Mouse (Mus musculus) leukemia stem cell, adult 10-12 weeks (primary cell): ENCODE data around the gene Olfr153. TPM values are rescaled to one million over a fixed set of nuclear protein-coding genes. Genes with fewer than 3 reads are reported as not detected.

Experiments
- polyA plus RNA-seq: library from polyadenylated mRNA; stranded (reverse); fragments of >175 nt; gene quantifications from 2 replicates; pipeline ENCODE4 v1.2.3, GENCODE M21; 2012; ENCODE audit warnings: low replicate concordance

Olfr153 gene
- polyA plus RNA-seq, result not detected in 2 replicates

DNA sequence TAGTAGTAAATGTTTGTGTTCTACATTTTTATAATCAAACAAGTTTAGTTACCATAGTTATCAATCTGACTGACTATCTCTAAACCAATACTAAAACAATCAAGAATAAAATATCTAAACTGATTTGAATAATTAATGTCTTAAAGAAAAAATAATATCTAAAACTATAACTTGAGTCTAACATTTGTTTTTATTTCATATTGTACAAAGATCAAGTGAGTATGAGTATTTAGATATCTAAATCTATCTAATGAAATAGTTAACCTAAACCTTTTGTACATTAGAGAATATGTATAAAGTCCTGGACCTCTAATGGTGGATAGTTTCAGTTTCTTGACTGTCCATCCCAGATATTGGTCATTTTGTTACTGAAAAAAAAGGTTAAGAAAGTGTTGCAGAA lies at the start of gene Olfr153:
Gene Olfr153, plus strand, starts transcription at position 301 of the 400 bp plus-strand sequence.

DNA sequence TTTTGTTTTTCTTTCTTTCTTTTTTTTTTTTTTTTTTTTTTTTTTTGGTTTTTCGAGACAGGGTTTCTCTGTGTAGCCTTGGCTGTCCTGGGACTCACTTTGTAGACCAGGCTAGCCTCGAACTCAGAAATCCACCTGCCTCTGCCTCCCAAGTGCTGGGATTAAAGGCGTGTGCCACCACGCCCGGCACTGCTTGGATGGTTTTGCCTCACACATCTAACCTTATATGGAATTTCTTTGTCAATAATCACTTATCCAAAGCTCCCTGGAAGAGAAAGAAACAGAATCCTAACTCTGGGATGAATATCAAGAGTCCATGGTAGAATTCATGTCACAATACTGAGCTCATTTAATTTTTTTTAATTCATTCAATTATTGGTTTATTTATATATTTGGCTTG lies 34.6 kb upstream of the Olfr153 start, which contains the start of gene Pramel7:
Gene Pramel7, minus strand, starts transcription at position 101 of the 400 bp plus-strand sequence.

DNA sequence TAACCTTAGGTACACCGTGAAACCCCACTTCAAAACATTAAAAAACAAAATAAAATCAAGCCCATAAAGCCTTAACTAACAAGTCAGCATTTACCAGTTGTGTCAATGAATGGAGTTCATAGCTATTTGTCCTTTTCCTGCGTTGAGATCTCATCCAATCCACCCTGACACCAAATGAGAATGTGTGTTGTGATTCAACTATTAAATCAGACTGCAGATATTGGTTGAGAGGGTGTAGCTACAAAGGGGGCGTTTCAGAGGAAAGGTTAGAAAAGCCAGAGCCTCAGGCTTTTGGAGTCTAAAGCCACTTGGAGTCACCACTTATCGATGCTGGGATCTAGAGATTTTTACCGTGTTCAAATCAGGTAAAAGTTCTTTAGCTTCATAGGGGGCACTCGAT lies 25.3 kb upstream of the Olfr153 start, which contains the start of gene Pramel6:
Gene Pramel6, plus strand, starts transcription at position 301 of the 400 bp plus-strand sequence.

DNA sequence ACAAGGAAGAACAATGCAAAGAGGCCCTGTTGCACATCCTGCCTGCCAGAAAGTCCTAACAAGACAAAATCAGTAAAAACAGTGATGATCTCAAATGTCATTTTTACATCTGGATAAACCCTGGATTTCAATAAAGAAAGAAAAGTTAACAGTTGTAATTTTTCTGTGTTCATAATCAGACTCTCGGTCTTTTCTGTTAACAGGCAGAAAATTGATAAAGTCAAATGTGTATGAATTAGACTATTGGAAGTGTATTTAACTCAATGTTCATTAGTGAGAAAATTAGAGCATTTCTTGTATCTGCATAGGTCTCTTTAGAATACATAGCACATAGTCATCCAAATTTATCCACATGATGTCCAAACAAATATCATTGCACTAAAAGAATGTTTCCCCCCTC lies 13.8 kb downstream of the Olfr153 start, which contains the start of gene Olfr1128:
Gene Olfr1128, minus strand, starts transcription at position 101 of the 400 bp plus-strand sequence.

DNA sequence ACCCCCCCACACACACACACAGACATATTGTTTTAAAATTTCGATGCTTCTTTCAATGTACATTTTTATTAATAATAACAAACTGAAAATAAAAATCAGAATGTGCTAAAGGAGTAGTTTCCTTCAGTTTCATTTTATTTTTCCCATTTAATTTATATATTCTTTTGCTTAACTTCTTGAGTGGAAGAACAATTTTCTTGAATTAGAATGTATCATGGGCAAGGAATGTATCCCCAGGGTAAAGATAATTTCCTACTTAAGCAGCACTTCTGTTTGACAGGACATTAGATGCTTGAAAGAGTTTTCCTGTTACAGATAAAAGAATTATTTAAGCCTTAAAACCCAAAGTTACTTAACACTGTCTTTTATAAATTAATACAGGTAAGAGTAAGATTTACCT lies 42.0 kb downstream of the Olfr153 start, which contains the start of gene Olfr1129:
Gene Olfr1129, plus strand, starts transcription at position 301 of the 400 bp plus-strand sequence.

Other genes with a start within 250 kb of the Olfr153 start
- gene Olfr1118, start 224.2 kb upstream of the Olfr153 start, polyA plus RNA-seq, result 0.03 TPM in 1 of 2 replicates, not detected in the other
- not detected in 2 replicates for gene Olfr1120, start 177.0 kb upstream of the Olfr153 start, polyA plus RNA-seq
- not detected in 2 replicates for gene Olfr1121, start 161.9 kb upstream of the Olfr153 start, polyA plus RNA-seq
- gene Olfr1122, start 145.9 kb upstream of the Olfr153 start, polyA plus RNA-seq, result not detected in 2 replicates
- not detected in 2 replicates for gene Olfr1123, start 115.2 kb upstream of the Olfr153 start, polyA plus RNA-seq
- not detected in 2 replicates for gene Olfr1124, start 101.5 kb upstream of the Olfr153 start, polyA plus RNA-seq
- gene Olfr1126, start 77.8 kb upstream of the Olfr153 start, polyA plus RNA-seq, result not detected in 2 replicates
- not detected in 2 replicates for gene Pramel7, start 34.7 kb upstream of the Olfr153 start, polyA plus RNA-seq
- not detected in 2 replicates for gene Pramel6, start 25.2 kb upstream of the Olfr153 start, polyA plus RNA-seq
- not detected in 2 replicates for gene Olfr1128, start 13.7 kb downstream of the Olfr153 start, polyA plus RNA-seq
- not detected in 2 replicates for gene Olfr1129, start 42.1 kb downstream of the Olfr153 start, polyA plus RNA-seq
- gene Olfr1130, start 74.4 kb downstream of the Olfr153 start, polyA plus RNA-seq, result 0.07 TPM in 1 of 2 replicates, not detected in the other
- not detected in 2 replicates for gene Olfr1131, start 95.3 kb downstream of the Olfr153 start, polyA plus RNA-seq
- not detected in 2 replicates for gene Olfr1132, start 105.7 kb downstream of the Olfr153 start, polyA plus RNA-seq
- gene Olfr1133, start 115.6 kb downstream of the Olfr153 start, polyA plus RNA-seq, result not detected in 2 replicates
- not detected in 2 replicates for gene Olfr1134, start 126.7 kb downstream of the Olfr153 start, polyA plus RNA-seq
- not detected in 2 replicates for gene Olfr1135, start 141.9 kb downstream of the Olfr153 start, polyA plus RNA-seq
- not detected in 2 replicates for gene Olfr1136, start 162.2 kb downstream of the Olfr153 start, polyA plus RNA-seq
- not detected in 2 replicates for gene Olfr1137, start 181.4 kb downstream of the Olfr153 start, polyA plus RNA-seq
- not detected in 2 replicates for gene Olfr1138, start 208.2 kb downstream of the Olfr153 start, polyA plus RNA-seq
- not detected in 2 replicates for gene Olfr1140, start 212.0 kb downstream of the Olfr153 start, polyA plus RNA-seq
- gene Olfr1141, start 222.2 kb downstream of the Olfr153 start, polyA plus RNA-seq, result not detected in 2 replicates
- not detected in 2 replicates for gene Olfr152, start 247.7 kb downstream of the Olfr153 start, polyA plus RNA-seq